Mouse (Mus musculus) left cerebral cortex, adult 2 months (tissue): Measurements from ENCODE around the gene Wdr18. TPM values are rescaled to one million over a fixed set of nuclear protein-coding genes. Genes with fewer than 3 reads are reported as not detected.

ENCODE experiments used
- DNase-seq, 2 experiments: peaks; one replicate each; pipeline ENCODE4 v3.0.0; 2021 to 2022; ENCODE audit warnings: low spot score in 2 of 2, mixed read lengths in 1 of 2; ENCODE audit errors: extremely low spot score in 1 of 2
- H3K27ac ChIP-seq: fragments of 200-600 bp; 2 replicates; pipeline ENCODE4 v1.8.1; 2022
- H3K4me3 ChIP-seq: fragments of 200-600 bp; 2 replicates; pipeline ENCODE4 v1.8.1; 2022
- CTCF ChIP-seq: fragments of 200-600 bp; IDR thresholded peaks from 2 replicates; pipeline ENCODE4 v1.8.1; 2022; ENCODE audit warnings: antibody characterized with exemption, mild to moderate bottlenecking, moderate library complexity
- intact Hi-C: fragments of 180-260 bp; cut with DNase I; formaldehyde crosslinking; loops from one replicate; pipeline ENCODE4 v1.15.1; 2025
- total RNA-seq, 2 experiments: library from RNA; stranded (reverse); gene quantifications; 2 replicates each; pipeline ENCODE4 v1.2.3; 2021

The Wdr18 gene
- total RNA-seq, 2 experiments from 2014 or later: 45.4 to 49.4 TPM

- intact Hi-C loops: no loop called here
- no peak for TF ChIP-seq CTCF
- no peak overlapping the region for H3K4me3 ChIP-seq
- no peak overlapping the region for H3K27ac ChIP-seq
- DNase-seq: no peak
Measured at GRCm38 (mm10) chr10:79974087-79974486, 14.1 kb downstream of the Wdr18 start.

DNA sequence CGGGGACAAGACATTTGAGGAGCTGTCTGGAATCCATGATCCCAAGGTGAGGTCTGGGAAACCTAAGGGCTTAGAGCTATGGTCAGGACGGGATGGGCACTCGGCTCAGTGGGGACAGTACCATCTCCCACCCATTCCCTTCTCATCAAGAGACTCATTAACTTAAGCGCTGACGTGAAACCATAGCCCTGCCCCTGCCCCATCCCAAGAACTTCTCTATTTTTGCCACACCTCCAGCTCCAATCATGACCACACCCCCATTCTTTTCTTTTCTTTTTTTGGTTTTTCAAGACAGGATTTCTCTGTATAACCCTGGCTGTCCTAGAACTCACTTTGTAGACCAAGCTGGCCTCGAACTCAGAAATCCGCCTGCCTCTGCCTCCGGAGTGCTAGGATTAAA, 14.7 kb downstream of the Wdr18 start:
- intact Hi-C loops: no loop called here
- TF ChIP-seq CTCF: no peak
- no peak for DNase-seq
- H3K27ac ChIP-seq: no peak overlapping the region
- H3K4me3 ChIP-seq: no peak overlapping the region

GRCm38 (mm10) chr10:79976071-79976721, 16.2 kb downstream of the Wdr18 start:
- DNase-seq: no peak

DNA sequence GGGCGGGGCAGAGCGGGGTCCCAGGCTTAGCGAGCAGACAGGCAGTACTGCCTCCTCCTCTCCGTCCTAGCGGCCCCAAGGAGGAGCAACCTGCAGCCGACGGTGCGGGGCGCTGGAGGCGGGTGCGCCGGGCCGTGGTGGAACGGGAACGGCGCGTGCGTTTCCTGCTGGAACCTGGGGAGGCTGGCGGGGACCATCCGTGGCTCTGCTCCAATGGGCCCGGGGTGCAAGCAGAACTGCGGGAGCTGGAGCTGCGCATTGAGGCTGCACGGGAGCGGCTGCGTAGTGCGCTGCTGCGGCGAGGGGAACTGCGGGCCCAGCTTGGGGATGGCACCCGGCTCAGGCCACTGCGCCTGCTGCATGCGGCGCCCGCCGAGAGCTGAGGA, 16.8 kb downstream of the Wdr18 start:
- DNase-seq: no peak
- intact Hi-C loops: no loop called here
- TF ChIP-seq CTCF: no peak
- Histone ChIP-seq H3K27ac (no peak overlapping the region), H3K4me3 (no peak overlapping the region)

More at GRCm38 (mm10) chr10:79976071-79976721, 16.2 kb downstream of the Wdr18 start:
- intact Hi-C loops: no loop called here
- Histone ChIP-seq H3K27ac (no peak overlapping the region), H3K4me3 (no peak overlapping the region)
- no peak for TF ChIP-seq CTCF

DNA sequence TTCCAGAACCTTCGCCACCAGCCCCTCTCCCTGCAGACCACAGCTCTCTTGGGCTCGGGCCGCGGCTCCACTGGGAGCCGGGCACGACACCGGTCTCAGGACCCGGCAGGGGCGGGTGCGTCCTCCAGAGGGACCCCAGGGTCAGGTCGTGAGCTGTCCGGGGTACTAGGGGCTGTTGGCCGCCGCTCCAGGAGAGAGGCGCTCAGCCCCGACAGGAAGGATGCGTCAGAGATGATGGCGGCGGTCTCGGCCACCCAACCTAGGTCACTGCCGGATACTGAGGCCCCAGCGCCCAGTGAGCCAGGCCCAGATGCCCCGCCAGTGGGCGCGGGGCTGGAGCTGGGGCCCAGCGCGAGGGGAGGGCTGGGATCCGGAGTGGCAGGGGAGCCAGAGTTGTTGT, 17.4 kb downstream of the Wdr18 start:
- no peak for DNase-seq
- no peak for TF ChIP-seq CTCF
- Histone ChIP-seq H3K27ac (no peak overlapping the region), H3K4me3 (no peak overlapping the region)
- intact Hi-C loops: no loop called here

DNA sequence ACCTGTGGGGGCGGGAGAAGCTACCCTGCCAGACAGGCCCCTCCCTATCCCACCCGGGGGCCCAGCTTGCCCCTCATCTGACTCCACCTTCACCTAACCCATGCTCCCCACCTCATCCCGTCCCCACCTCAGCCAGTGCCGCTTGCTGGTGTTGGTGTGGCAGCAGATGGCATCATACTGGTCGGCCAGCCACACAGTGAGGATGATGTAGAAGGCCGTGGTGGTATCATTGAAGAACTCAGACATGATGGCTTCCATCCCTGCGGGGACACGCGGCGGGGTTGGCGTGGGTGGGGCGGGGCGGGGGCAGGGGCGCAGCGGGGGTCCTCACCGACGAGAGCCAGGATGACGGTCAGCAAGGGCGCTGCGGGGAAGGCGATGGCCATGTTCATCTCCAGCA, 18.1 kb downstream of the Wdr18 start:
- Histone ChIP-seq H3K27ac (no peak overlapping the region), H3K4me3 (no peak overlapping the region)
- no peak for TF ChIP-seq CTCF
- intact Hi-C loops: no loop called here
- no peak for DNase-seq

DNA sequence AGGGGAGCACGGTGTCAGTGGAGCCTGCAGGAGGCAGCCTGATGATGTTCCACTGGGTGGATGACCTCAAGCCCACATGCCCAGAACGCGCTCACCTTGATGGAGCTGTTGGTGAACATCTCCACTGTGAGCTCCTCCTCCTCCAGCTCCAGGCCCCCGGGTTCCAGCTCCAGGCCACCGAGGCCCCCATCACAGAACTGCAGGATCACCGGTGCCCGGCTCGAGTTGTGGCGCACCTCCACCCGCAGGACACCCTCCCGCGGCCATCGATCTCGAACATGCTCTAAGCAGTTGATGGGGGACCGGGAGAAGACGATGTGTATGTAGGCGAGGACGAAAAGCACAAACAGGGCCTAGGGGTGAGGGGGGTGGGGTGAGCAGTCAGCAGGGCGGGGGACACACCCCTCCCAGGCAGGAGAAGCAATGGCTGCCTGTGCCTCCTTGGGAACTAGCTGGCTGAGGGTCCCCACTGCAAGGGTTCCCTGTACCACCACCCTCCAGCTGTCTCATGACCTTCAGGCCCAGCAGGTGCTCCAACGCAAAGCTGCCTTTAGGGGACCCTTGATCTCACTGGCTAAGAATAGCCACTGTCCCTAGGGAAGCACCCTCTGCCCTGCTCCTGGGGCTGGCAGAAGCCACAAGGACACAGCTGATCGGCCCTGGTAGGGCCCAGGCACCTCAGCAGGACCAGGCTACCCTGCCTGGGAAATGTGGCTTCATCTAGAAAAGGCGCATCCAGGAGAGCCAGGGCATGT, 19.6 kb downstream of the Wdr18 start:
- no peak for TF ChIP-seq CTCF
- DNase-seq: no peak
- Histone ChIP-seq H3K4me3 (no peak overlapping the region), H3K27ac (no peak overlapping the region)
- intact Hi-C loops: loop anchor here (10.0 kb wide), 1 partner anchor 265 kb away; the partner anchor contains the start of gene Ndufs7

DNA sequence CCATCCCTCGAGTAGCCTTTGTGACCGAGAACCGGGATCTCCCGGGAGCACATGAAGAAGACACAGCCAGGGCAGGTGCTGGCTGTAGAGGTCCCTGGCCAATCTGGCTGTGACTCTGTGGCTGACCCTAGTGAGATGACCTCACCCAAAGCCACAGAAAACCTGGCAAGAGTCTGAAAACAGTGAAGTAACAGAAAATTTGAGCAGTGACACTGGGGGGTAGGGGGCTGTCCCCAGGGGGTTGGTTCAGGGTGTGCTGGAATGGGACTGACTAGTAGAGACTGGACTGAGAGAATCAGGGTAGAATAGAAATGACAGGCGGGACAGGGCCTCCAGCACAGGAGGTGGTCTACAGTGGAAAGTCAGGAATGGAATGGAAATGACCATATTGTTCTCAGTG, 23.3 kb downstream of the Wdr18 start:
- intact Hi-C loops: loop anchor here (10.0 kb wide), 1 partner anchor 262 kb away; the partner anchor contains the start of gene Ndufs7
- peak overlapping the region; percentile 77 for H3K4me3 ChIP-seq
- TF ChIP-seq CTCF: no peak
- no peak for DNase-seq
- H3K27ac ChIP-seq: peak overlapping the region; percentile 87

GRCm38 (mm10) chr10:79983670-79984069, 23.7 kb downstream of the Wdr18 start:
- intact Hi-C loops: loop anchor here (1.0 to 10.0 kb wide), 4 partner anchors 23 to 261 kb away; partner anchors contain the start of genes Ndufs7, Polr2e, Stk11 and Wdr18
- DNase-seq: peak; percentile 58 to 68
- peak overlapping the region; percentile 77 for H3K4me3 ChIP-seq
- H3K27ac ChIP-seq: peak overlapping the region; percentile 87
- TF ChIP-seq CTCF: no peak

- peak; percentile 84 to 85 for DNase-seq
- intact Hi-C loops: loop anchor here (1.0 to 10.0 kb wide), 4 partner anchors 24 to 260 kb away; partner anchors contain the start of genes Ndufs7, Polr2e, Stk11 and Wdr18
- peak; percentile 63 for TF ChIP-seq CTCF
- Histone ChIP-seq H3K4me3 (peak within 1 kb of the TSS; percentile 77), H3K27ac (peak within 1 kb of the TSS; percentile 98)
Measured at GRCm38 (mm10) chr10:79984195-79984816, 24.4 kb downstream of the Wdr18 start, which contains the start of gene Tmem259. Gene Tmem259 (minus strand): TSS chr10:79984330.

DNA sequence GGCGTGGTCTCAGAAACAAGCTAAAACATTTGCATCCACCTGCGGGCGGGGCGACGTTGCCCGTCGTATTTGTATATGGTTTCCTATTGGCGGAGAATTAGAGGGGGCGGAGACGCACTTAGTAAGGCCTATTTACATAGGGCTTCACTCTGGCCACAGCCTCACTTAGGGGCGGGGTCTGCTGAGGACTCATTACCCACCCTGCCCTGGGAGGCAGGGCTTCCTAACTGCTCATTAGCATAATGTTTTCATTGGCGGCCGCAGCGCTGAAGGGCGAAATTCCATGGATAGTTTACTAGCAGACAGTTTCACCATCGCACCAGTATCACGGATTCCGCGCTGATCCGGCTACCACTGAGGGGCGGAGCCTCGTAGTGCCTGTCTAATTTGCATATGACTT, 24.9 kb downstream of the Wdr18 start:
- Histone ChIP-seq H3K4me3 (peak overlapping the region; percentile 64), H3K27ac (peak overlapping the region; percentile 98)
- no peak for TF ChIP-seq CTCF
- intact Hi-C loops: loop anchor here (1.0 to 10.0 kb wide), 4 partner anchors 25 to 260 kb away; partner anchors contain the start of genes Ndufs7, Polr2e, Stk11 and Wdr18
- DNase-seq: peak; percentile 89 to 91
